Mouse (Mus musculus) testis, adult 2 months (tissue): Measurements from ENCODE around the gene Dph6.

Experiments used
- CTCF ChIP-seq: fragments of 200-500 bp; IDR thresholded peaks from 2 replicates; pipeline ENCODE4 v1.5.1; 2012; ENCODE audit warnings: low read depth, mild to moderate bottlenecking, inconsistent platforms, low read length, moderate library complexity; ENCODE audit not compliant: control insufficient read depth, insufficient read depth, insufficient replicate concordance
- POLR2A ChIP-seq: fragments of 200-500 bp; IDR thresholded peaks from 2 replicates; pipeline ENCODE4 v1.6.1; 2012; ENCODE audit warnings: low read depth, mild to moderate bottlenecking, inconsistent platforms, low read length, moderate library complexity; ENCODE audit not compliant: control insufficient read depth

- TF ChIP-seq CTCF, result no peak
- no peak for TF ChIP-seq POLR2A
These were observed 74.0 kb downstream of the Dph6 start for GRCm38 (mm10) chr2:114580714-114581113.
